Mouse (Mus musculus): ENCODE data around the gene Wars. TPM values are rescaled to one million over a fixed set of nuclear protein-coding genes. Genes with fewer than 3 reads are reported as not detected.

The Wars gene
- polyA plus RNA-seq, 1 experiment from 2014 or later, result 93.0 TPM

GRCm38 (mm10) chr12:108831966-108832643 is 61.9 kb downstream of the Wars start:
- DNase-seq (ENCODE audit: low spot score), result no peak

GRCm38 (mm10) chr12:108830358-108830757 is 63.6 kb downstream of the Wars start:
- 84% methylated on average over 6 of the region's 6 CpGs for WGBS
- Histone ChIP-seq H3K4me2 (ENCODE audit: low read length) (no peak overlapping the region), H3K4me1 (replicated peaks; ENCODE audit: control insufficient read depth, insufficient read depth, low read length) (peaks cover 13% of the 10 kb centered on the region), H3K9ac (ENCODE audit: low read length) (no peak overlapping the region), H3K27ac (ENCODE audit: low read depth) (no peak overlapping the region), H3K27me3 (replicated peaks; ENCODE audit: control insufficient read depth, insufficient read depth, low read length) (no peaks in the 10 kb centered on the region), H3K4me3 (ENCODE audit: low read depth, low read length) (no peak overlapping the region), H3K36me3 (ENCODE audit: control insufficient read depth, insufficient read depth, low read length) (peaks cover 7% of the 10 kb centered on the region; the same call in 1 of the 2 replicates), H3K9me3 (ENCODE audit: control insufficient read depth, low read length) (no peaks in the 10 kb centered on the region)
- DNase-seq (ENCODE audit: low spot score) (no peak), ATAC-seq (replicated peaks; ENCODE audit: low FRiP score, low TSS enrichment, low read depth) (no peak)

More at GRCm38 (mm10) chr12:108831966-108832643, 61.9 kb downstream of the Wars start:
- H3K36me3 ChIP-seq (ENCODE audit: control insufficient read depth, insufficient read depth, low read length), result no peaks in the 10 kb centered on the region; the same call in 1 of the 2 replicates
- H3K4me2 ChIP-seq (ENCODE audit: low read length), result no peak overlapping the region
- H3K9ac ChIP-seq (ENCODE audit: low read length), result no peak overlapping the region
- H3K9me3 ChIP-seq (ENCODE audit: control insufficient read depth, low read length), result no peaks in the 10 kb centered on the region
- ATAC-seq (replicated peaks; ENCODE audit: low FRiP score, low TSS enrichment, low read depth), result no peak
- H3K27me3 ChIP-seq (replicated peaks; ENCODE audit: control insufficient read depth, insufficient read depth, low read length), result no peaks in the 10 kb centered on the region
- peaks cover 18% of the 10 kb centered on the region for H3K4me1 ChIP-seq (replicated peaks; ENCODE audit: control insufficient read depth, insufficient read depth, low read length)
- no peak overlapping the region for H3K4me3 ChIP-seq (ENCODE audit: low read depth, low read length)
- H3K27ac ChIP-seq (ENCODE audit: low read depth), result no peak overlapping the region
- whole genome bisulfite sequencing, result 45% methylated on average over 9 of the region's 9 CpGs

GRCm38 (mm10) chr12:108829636-108830035 is 64.3 kb downstream of the Wars start:
- no peak overlapping the region for H3K9ac ChIP-seq (ENCODE audit: low read length)
- no peaks in the 10 kb centered on the region for H3K27me3 ChIP-seq (replicated peaks; ENCODE audit: control insufficient read depth, insufficient read depth, low read length)
- no peaks in the 10 kb centered on the region for H3K9me3 ChIP-seq (ENCODE audit: control insufficient read depth, low read length)
- H3K27ac ChIP-seq (ENCODE audit: low read depth), result no peak overlapping the region
- 56% methylated on average over 5 of the region's 5 CpGs for WGBS
- H3K4me2 ChIP-seq (ENCODE audit: low read length), result no peak overlapping the region
- DNase-seq (ENCODE audit: low spot score), result no peak
- no peak overlapping the region for H3K4me3 ChIP-seq (ENCODE audit: low read depth, low read length)
- H3K4me1 ChIP-seq (replicated peaks; ENCODE audit: control insufficient read depth, insufficient read depth, low read length), result peaks cover 9% of the 10 kb centered on the region
- H3K36me3 ChIP-seq (ENCODE audit: control insufficient read depth, insufficient read depth, low read length), result peaks cover 7% of the 10 kb centered on the region; the same call in 1 of the 2 replicates
- no peak for ATAC-seq (replicated peaks; ENCODE audit: low FRiP score, low TSS enrichment, low read depth)

- Histone ChIP-seq H3K4me1 (replicated peaks; ENCODE audit: control insufficient read depth, insufficient read depth, low read length) (peaks cover 7% of the 10 kb centered on the region), H3K4me2 (ENCODE audit: low read length) (no peak overlapping the region)
- no peak for DNase-seq (ENCODE audit: low spot score)
Observed at GRCm38 (mm10) chr12:108827641-108828040, 66.3 kb downstream of the Wars start.

GRCm38 (mm10) chr12:108826958-108827535 is 66.9 kb downstream of the Wars start:
- Histone ChIP-seq H3K9me3 (ENCODE audit: control insufficient read depth, low read length) (no peaks in the 10 kb centered on the region), H3K9ac (ENCODE audit: low read length) (no peak overlapping the region), H3K4me1 (replicated peaks; ENCODE audit: control insufficient read depth, insufficient read depth, low read length) (peaks cover 4% of the 10 kb centered on the region), H3K4me2 (ENCODE audit: low read length) (no peak overlapping the region), H3K27ac (ENCODE audit: low read depth) (no peak overlapping the region), H3K27me3 (replicated peaks; ENCODE audit: control insufficient read depth, insufficient read depth, low read length) (no peaks in the 10 kb centered on the region), H3K4me3 (ENCODE audit: low read depth, low read length) (no peak overlapping the region), H3K36me3 (ENCODE audit: control insufficient read depth, insufficient read depth, low read length) (peaks cover 7% of the 10 kb centered on the region; the same call in 1 of the 2 replicates)
- WGBS, result 96% methylated on average over 28 of the region's 28 CpGs
- ATAC-seq (replicated peaks; ENCODE audit: low FRiP score, low TSS enrichment, low read depth), result no peak
- no peak for DNase-seq (ENCODE audit: low spot score)

More at GRCm38 (mm10) chr12:108827641-108828040, 66.3 kb downstream of the Wars start:
- Histone ChIP-seq H3K9me3 (ENCODE audit: control insufficient read depth, low read length) (no peaks in the 10 kb centered on the region), H3K4me3 (ENCODE audit: low read depth, low read length) (no peak overlapping the region), H3K9ac (ENCODE audit: low read length) (no peak overlapping the region), H3K36me3 (ENCODE audit: control insufficient read depth, insufficient read depth, low read length) (peaks cover 7% of the 10 kb centered on the region; the same call in 1 of the 2 replicates), H3K27me3 (replicated peaks; ENCODE audit: control insufficient read depth, insufficient read depth, low read length) (no peaks in the 10 kb centered on the region), H3K27ac (ENCODE audit: low read depth) (no peak overlapping the region)
- ATAC-seq (replicated peaks; ENCODE audit: low FRiP score, low TSS enrichment, low read depth), result no peak
- WGBS, result 94% methylated on average over 6 of the region's 6 CpGs

GRCm38 (mm10) chr12:108826282-108826957 is 67.6 kb downstream of the Wars start:
- peaks cover 7% of the 10 kb centered on the region; the same call in 1 of the 2 replicates for H3K36me3 ChIP-seq (ENCODE audit: control insufficient read depth, insufficient read depth, low read length)
- no peak for ATAC-seq (replicated peaks; ENCODE audit: low FRiP score, low TSS enrichment, low read depth)
- no peaks in the 10 kb centered on the region for H3K27me3 ChIP-seq (replicated peaks; ENCODE audit: control insufficient read depth, insufficient read depth, low read length)
- H3K9me3 ChIP-seq (ENCODE audit: control insufficient read depth, low read length), result no peaks in the 10 kb centered on the region
- no peak for DNase-seq (ENCODE audit: low spot score)
- 94% methylated on average over 19 of the region's 19 CpGs for WGBS
- no peak overlapping the region for H3K4me3 ChIP-seq (ENCODE audit: low read depth, low read length)
- no peak overlapping the region for H3K4me2 ChIP-seq (ENCODE audit: low read length)
- no peaks in the 10 kb centered on the region for H3K4me1 ChIP-seq (replicated peaks; ENCODE audit: control insufficient read depth, insufficient read depth, low read length)
- H3K9ac ChIP-seq (ENCODE audit: low read length), result no peak overlapping the region
- H3K27ac ChIP-seq (ENCODE audit: low read depth), result no peak overlapping the region

- Histone ChIP-seq H3K4me3 (ENCODE audit: low read depth, low read length) (no peak overlapping the region), H3K4me2 (ENCODE audit: low read length) (no peak overlapping the region), H3K27ac (ENCODE audit: low read depth) (no peak overlapping the region), H3K4me1 (replicated peaks; ENCODE audit: control insufficient read depth, insufficient read depth, low read length) (no peaks in the 10 kb centered on the region), H3K36me3 (ENCODE audit: control insufficient read depth, insufficient read depth, low read length) (peaks cover 7% of the 10 kb centered on the region; the same call in 1 of the 2 replicates), H3K9me3 (ENCODE audit: control insufficient read depth, low read length) (no peaks in the 10 kb centered on the region), H3K27me3 (replicated peaks; ENCODE audit: control insufficient read depth, insufficient read depth, low read length) (no peaks in the 10 kb centered on the region), H3K9ac (ENCODE audit: low read length) (no peak overlapping the region)
- ATAC-seq (replicated peaks; ENCODE audit: low FRiP score, low TSS enrichment, low read depth), result no peak
- no peak for DNase-seq (ENCODE audit: low spot score)
- 93% methylated on average over 13 of the region's 13 CpGs for WGBS
Observed at GRCm38 (mm10) chr12:108825561-108826224, 68.3 kb downstream of the Wars start.

- Histone ChIP-seq H3K36me3 (ENCODE audit: control insufficient read depth, insufficient read depth, low read length) (peaks cover 7% of the 10 kb centered on the region; the same call in 1 of the 2 replicates), H3K9me3 (ENCODE audit: control insufficient read depth, low read length) (no peaks in the 10 kb centered on the region), H3K4me3 (ENCODE audit: low read depth, low read length) (no peak overlapping the region), H3K27me3 (replicated peaks; ENCODE audit: control insufficient read depth, insufficient read depth, low read length) (no peaks in the 10 kb centered on the region), H3K27ac (ENCODE audit: low read depth) (no peak overlapping the region), H3K4me2 (ENCODE audit: low read length) (no peak overlapping the region), H3K4me1 (replicated peaks; ENCODE audit: control insufficient read depth, insufficient read depth, low read length) (no peaks in the 10 kb centered on the region), H3K9ac (ENCODE audit: low read length) (no peak overlapping the region)
- ATAC-seq (replicated peaks; ENCODE audit: low FRiP score, low TSS enrichment, low read depth) (no peak), DNase-seq (ENCODE audit: low spot score) (no peak)
- 90% methylated on average over 15 of the region's 15 CpGs for WGBS
Observed at GRCm38 (mm10) chr12:108824225-108824874, 69.6 kb downstream of the Wars start.

Measured in intestine, embryonic 14.5 days (tissue).